Mouse (Mus musculus) hindbrain, embryonic 10.5 days (tissue): Measurements from ENCODE around the gene Il1a. TPM values are rescaled to one million over a fixed set of nuclear protein-coding genes. Genes with fewer than 3 reads are reported as not detected.

Experiments used
- DNase-seq: peaks from one replicate; pipeline ENCODE4 v3.0.0-alpha.2; 2017; ENCODE audit warnings: low spot score
- H3K27ac ChIP-seq: fragments of 300-500 bp; sonication (generic); 2 replicates; pipeline ENCODE4 v1.5.1; 2016; ENCODE audit warnings: mild to moderate bottlenecking, moderate library complexity
- H3K27me3 ChIP-seq: fragments of 300-500 bp; sonication (generic); 2 replicates; pipeline ENCODE4 v1.6.1; 2016; ENCODE audit warnings: mild to moderate bottlenecking; ENCODE audit not compliant: poor library complexity, insufficient read depth, severe bottlenecking
- H3K36me3 ChIP-seq: fragments of 300-500 bp; sonication (generic); 2 replicates; pipeline ENCODE4 v1.6.1; 2016; ENCODE audit warnings: mild to moderate bottlenecking, moderate library complexity
- H3K4me1 ChIP-seq: fragments of 300-500 bp; sonication (generic); replicated peaks from 2 replicates; pipeline ENCODE4 v1.6.1; 2016; ENCODE audit warnings: mild to moderate bottlenecking
- H3K4me3 ChIP-seq: fragments of 300-500 bp; sonication (generic); 2 replicates; pipeline ENCODE4 v1.5.1; 2016; ENCODE audit warnings: mild to moderate bottlenecking, moderate library complexity
- H3K9me3 ChIP-seq: fragments of 300-500 bp; sonication (generic); 2 replicates; pipeline ENCODE4 v1.6.1; 2016; ENCODE audit warnings: mild to moderate bottlenecking, moderate library complexity
- WGBS: fragments of 180-500 bp; shearing (Covaris S2); methylation state at CpG from one replicate; pipeline ENCODE4 v1.1.7; 2016; 5-methylcytosine and 5-hydroxymethylcytosine counted together
- polyA plus RNA-seq: library from polyadenylated mRNA; unstranded; fragments of >200 nt; fragmentation: Nextera tagmentation; extraction: Ambion mirVana; gene quantifications from 2 replicates; pipeline ENCODE4 v1.2.1, GENCODE M21; 2016

Il1a gene
- polyA plus RNA-seq, 1 experiment from 2014 or later = not detected

DNA sequence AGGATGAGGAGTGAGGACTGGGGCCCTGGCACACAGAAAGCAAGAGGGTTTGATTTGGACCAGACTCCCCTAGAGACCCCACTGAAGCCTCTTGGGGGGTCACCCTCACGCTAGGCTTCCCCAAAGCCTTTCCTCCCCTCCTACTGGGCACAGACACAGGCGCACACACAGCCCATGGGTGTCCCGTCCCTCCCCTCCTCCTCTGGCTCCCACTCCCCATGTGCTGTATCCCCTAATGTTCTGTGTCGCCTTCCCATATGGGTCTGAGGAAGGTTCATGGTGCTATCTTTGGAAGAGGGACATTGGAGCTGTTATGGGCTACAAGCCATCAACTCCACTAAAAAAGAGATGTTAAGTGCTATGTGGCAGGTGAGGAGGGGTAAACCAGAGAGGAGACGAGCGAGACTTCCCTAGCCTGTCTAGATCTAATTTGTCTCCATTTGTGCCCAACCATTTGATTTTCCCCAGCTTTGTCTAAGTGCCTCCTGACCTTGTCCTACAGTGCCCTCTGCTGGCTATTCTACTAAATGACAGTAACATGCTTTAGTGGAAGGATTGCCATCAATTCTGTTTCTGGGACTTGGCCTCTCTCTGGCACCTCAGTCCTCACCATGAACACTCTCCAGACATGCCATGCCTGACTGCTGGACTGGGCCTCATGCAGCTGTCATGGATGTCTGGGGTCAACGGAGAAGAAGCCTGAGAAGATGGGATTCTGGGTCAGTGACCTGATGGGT is 51.1 kb downstream of the Il1a start:
- no peak overlapping the region for H3K4me3 ChIP-seq
- H3K27ac ChIP-seq = peak overlapping the region; percentile 66
- 39% methylated on average over 7 of the region's 7 CpGs for WGBS

GRCm38 (mm10) chr2:129258056-129258455 is 51.7 kb downstream of the Il1a start:
- H3K4me1 ChIP-seq = peaks cover 10% of the 10 kb centered on the region; the same call in 1 of the 2 replicates
- no peak overlapping the region for H3K4me3 ChIP-seq
- no peaks in the 10 kb centered on the region for H3K9me3 ChIP-seq
- DNase-seq = no peak
- no peaks in the 10 kb centered on the region for H3K27me3 ChIP-seq
- peak overlapping the region; percentile 66 for H3K27ac ChIP-seq
- WGBS = 91% methylated on average over 3 of the region's 3 CpGs
- H3K36me3 ChIP-seq = no peaks in the 10 kb centered on the region

More for the DNA sequence above, 51.1 kb downstream of the Il1a start:
- H3K9me3 ChIP-seq = no peaks in the 10 kb centered on the region
- H3K4me1 ChIP-seq = peaks cover 10% of the 10 kb centered on the region; the same call in 1 of the 2 replicates
- DNase-seq = peak; percentile 52
- H3K27me3 ChIP-seq = no peaks in the 10 kb centered on the region
- no peaks in the 10 kb centered on the region for H3K36me3 ChIP-seq

GRCm38 (mm10) chr2:129256006-129256405 is 53.8 kb downstream of the Il1a start:
- Histone ChIP-seq H3K4me1 (peaks cover 6% of the 10 kb centered on the region; the same call in 1 of the 2 replicates), H3K27ac (no peak overlapping the region), H3K4me3 (no peak overlapping the region), H3K27me3 (no peaks in the 10 kb centered on the region), H3K36me3 (no peaks in the 10 kb centered on the region), H3K9me3 (no peaks in the 10 kb centered on the region)
- 73% methylated on average over 4 of the region's 4 CpGs for WGBS
- no peak for DNase-seq

DNA sequence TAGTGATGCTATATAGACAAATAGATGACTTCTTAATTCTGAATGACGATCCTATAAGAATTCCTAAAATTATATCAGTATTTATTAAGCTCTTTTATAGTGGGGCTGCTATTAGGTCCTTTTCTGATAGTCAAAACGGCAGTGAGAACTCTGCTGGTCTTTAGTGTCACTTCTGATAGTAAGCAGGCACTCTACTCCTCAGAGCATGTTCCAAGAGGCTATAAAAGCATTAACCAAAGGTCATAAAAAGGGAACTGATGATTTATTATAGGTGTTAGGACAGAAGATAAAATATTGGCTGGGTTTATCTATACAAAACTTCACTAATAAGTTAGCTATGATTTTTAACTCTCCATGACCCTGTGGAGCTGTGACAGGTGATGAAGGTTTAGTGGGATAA is 55.7 kb downstream of the Il1a start:
- H3K27me3 ChIP-seq = no peaks in the 10 kb centered on the region
- DNase-seq = no peak
- no peaks in the 10 kb centered on the region for H3K9me3 ChIP-seq
- WGBS = 86% methylated on average over 2 of the region's 2 CpGs
- H3K4me3 ChIP-seq = no peak overlapping the region
- peaks cover 5% of the 10 kb centered on the region; the same call in 1 of the 2 replicates for H3K4me1 ChIP-seq
- no peak overlapping the region for H3K27ac ChIP-seq
- H3K36me3 ChIP-seq = no peaks in the 10 kb centered on the region

- H3K27ac ChIP-seq = no peak overlapping the region
- H3K36me3 ChIP-seq = no peaks in the 10 kb centered on the region
- 74% methylated on average over 2 of the region's 2 CpGs for WGBS
- no peak for DNase-seq
- H3K4me3 ChIP-seq = no peak overlapping the region
- H3K4me1 ChIP-seq = peaks cover 4% of the 10 kb centered on the region; the same call in 1 of the 2 replicates
- no peaks in the 10 kb centered on the region for H3K9me3 ChIP-seq
- no peaks in the 10 kb centered on the region for H3K27me3 ChIP-seq
Observed at GRCm38 (mm10) chr2:129253631-129253970, 56.2 kb downstream of the Il1a start.

DNA sequence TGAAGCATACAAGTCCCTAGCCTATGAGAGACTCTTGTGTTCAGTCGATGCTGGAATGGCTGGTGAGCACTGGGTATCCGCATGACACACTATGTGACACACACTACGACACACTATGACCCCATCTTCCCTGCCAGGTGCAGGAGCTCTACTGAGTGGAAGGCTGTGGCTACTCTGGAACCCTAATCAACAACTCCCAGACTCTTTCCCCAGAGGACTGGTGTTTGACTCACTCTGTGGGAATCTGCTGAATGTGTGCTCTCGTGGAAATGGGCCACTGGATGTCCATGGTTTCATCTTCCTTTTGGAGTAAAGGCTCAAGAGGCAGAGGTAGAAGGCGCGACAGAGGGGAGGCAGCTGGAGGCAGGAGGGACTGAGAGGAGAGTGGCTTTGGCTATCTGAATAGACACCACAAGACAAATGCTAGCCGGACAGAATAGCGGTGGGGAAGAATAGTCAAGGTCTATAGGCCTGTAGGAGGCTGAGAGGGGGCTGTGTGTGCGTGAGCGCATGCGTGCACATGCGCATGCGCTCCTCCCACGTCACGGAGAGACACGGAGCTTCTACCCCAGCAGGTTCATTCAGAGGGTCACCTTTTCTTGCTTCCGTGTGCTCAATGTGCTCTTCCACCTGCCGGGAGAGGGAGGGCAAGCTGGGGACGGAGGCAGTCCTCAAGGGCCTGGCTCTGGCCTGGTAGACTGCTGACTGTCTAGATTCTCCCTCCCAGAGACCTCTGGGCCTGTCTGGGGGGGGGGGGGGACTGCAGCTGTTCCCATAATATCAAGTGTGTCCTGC is 56.7 kb downstream of the Il1a start:
- no peak overlapping the region for H3K27ac ChIP-seq
- H3K36me3 ChIP-seq = no peaks in the 10 kb centered on the region
- H3K9me3 ChIP-seq = no peaks in the 10 kb centered on the region
- WGBS = 89% methylated on average over 19 of the region's 19 CpGs
- no peaks in the 10 kb centered on the region; the same call in 1 of the 2 replicates for H3K4me1 ChIP-seq
- no peaks in the 10 kb centered on the region for H3K27me3 ChIP-seq
- H3K4me3 ChIP-seq = no peak overlapping the region
- no peak for DNase-seq

Other genes starting within 250 kb of the Il1a start
- 13.0 and 14.1 TPM in 2 replicates for gene Ttl, start 244.0 kb downstream of the Il1a start, polyA plus RNA-seq
- gene Polr1b, start 209.0 kb downstream of the Il1a start, polyA plus RNA-seq = 31.5 and 34.9 TPM in 2 replicates
- gene Chchd5, start 180.3 kb downstream of the Il1a start, polyA plus RNA-seq = 27.8 and 29.3 TPM in 2 replicates
- 37.8 and 46.9 TPM in 2 replicates for gene Slc20a1, start 111.2 kb downstream of the Il1a start, polyA plus RNA-seq
- gene Ckap2l, start 12.8 kb downstream of the Il1a start, polyA plus RNA-seq = 50.8 and 59.3 TPM in 2 replicates
- gene Il1b, start 61.2 kb upstream of the Il1a start, polyA plus RNA-seq = not detected in 2 replicates
- gene F830045P16Rik, start 226.6 kb upstream of the Il1a start, polyA plus RNA-seq = not detected in 2 replicates